In the genomic region with DNA sequence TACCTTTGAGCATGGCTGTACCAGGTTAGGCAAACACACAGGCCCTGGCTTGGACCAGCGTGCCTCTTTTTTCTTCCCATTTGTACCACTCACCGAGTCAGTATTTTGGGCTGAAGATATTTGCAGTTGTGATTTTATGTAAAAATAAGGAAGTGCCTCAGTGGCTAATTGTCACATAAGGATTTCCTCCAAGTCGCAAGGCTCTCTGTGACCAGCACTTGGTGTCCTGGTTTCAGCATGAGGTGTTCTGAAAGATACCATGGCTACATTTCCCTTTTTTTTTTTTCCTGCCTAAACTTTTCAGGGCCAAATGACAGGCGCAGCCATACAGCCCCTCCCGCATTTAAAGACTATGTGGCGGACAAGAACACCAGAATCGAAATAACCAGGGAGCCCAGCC, we compare ENCODE assay signal across 8 mouse cellular contexts. TPM values are rescaled to one million over a fixed set of nuclear protein-coding genes. Genes with fewer than 3 reads are reported as not detected.
DNase-seq lines count a peak whose midpoint lies in the region; ATAC-seq and TF ChIP-seq lines count a peak whose summit lies in the region.

No protein-coding gene starts in this region.

- peak overlapping the region; percentile 53; the same call in 1 of the 2 replicates for H3K4me3 ChIP-seq in lung, embryonic 14.5 days (ENCODE audit: low read depth, low read length)
- peak overlapping the region; percentile 57; the same call in 1 of the 2 replicates for H3K4me3 ChIP-seq in forebrain, postnatal 0 days (ENCODE audit: low read depth, low read length)
- H3K4me3 ChIP-seq in liver, embryonic 12.5 days, result peak overlapping the region; percentile 62; the same call in 1 of the 2 replicates
- peak overlapping the region; percentile 55; the same call in 1 of the 2 replicates for H3K4me3 ChIP-seq in stomach, embryonic 15.5 days (replicated peaks)
- no peak overlapping the region for H3K4me3 ChIP-seq in heart, embryonic 10.5 days

- TF ChIP-seq CTCF in lung, embryonic 14.5 days (IDR thresholded peaks at IDR 0.05; ENCODE audit: low read depth), result no peak
- no peak for TF ChIP-seq CTCF in forebrain, postnatal 0 days (IDR thresholded peaks at IDR 0.05; ENCODE audit: low read depth)

- no peak overlapping the region for H3K9ac ChIP-seq in lung, embryonic 14.5 days
- peak overlapping the region; percentile 73; the same call in 1 of the 2 replicates for H3K9ac ChIP-seq in forebrain, postnatal 0 days
- H3K9ac ChIP-seq in liver, embryonic 12.5 days, result no peak overlapping the region
- no peak overlapping the region for H3K9ac ChIP-seq in stomach, embryonic 15.5 days

- ATAC-seq in lung, embryonic 14.5 days (ENCODE audit: insufficient read depth), result no peak
- no peak for ATAC-seq in forebrain, postnatal 0 days
- no peak for ATAC-seq in liver, embryonic 12.5 days
- no peak for ATAC-seq in stomach, embryonic 15.5 days (ENCODE audit: insufficient read depth, low FRiP score, low read depth)

- no peaks in the 10 kb centered on the region for H3K36me3 ChIP-seq in lung, embryonic 14.5 days (ENCODE audit: insufficient read depth)
- no peaks in the 10 kb centered on the region for H3K36me3 ChIP-seq in forebrain, postnatal 0 days (ENCODE audit: insufficient read depth)
- no peaks in the 10 kb centered on the region for H3K36me3 ChIP-seq in liver, embryonic 12.5 days
- H3K36me3 ChIP-seq in stomach, embryonic 15.5 days, result no peaks in the 10 kb centered on the region
- H3K36me3 ChIP-seq in heart, embryonic 10.5 days, result no peaks in the 10 kb centered on the region

- 54% methylated on average over 7 of the region's 7 CpGs for WGBS in lung, embryonic 14.5 days
- WGBS in forebrain, postnatal 0 days, result 59% methylated on average over 7 of the region's 7 CpGs
- 32% methylated on average over 7 of the region's 7 CpGs for WGBS in liver, embryonic 12.5 days (ENCODE audit: insufficient replicate concordance)
- 53% methylated on average over 7 of the region's 7 CpGs for WGBS in stomach, embryonic 15.5 days
- WGBS in heart, embryonic 10.5 days, result 59% methylated on average over 7 of the region's 7 CpGs

- DNase-seq in lung, embryonic 14.5 days, result no peak
- no peak for DNase-seq in lung, postnatal 4 days
- no peak for DNase-seq in forebrain, postnatal 0 days
- no peak for DNase-seq in cerebellum, adult 9-10 months
- DNase-seq in right cerebral cortex, adult 18-20 months, result no peak
- DNase-seq in heart, embryonic 10.5 days (ENCODE audit: low spot score), result no peak

- H3K9me3 ChIP-seq in lung, embryonic 14.5 days (ENCODE audit: low read depth, low read length), result no peaks in the 10 kb centered on the region
- no peaks in the 10 kb centered on the region for H3K9me3 ChIP-seq in forebrain, postnatal 0 days (ENCODE audit: low read length)
- H3K9me3 ChIP-seq in liver, embryonic 12.5 days (replicated peaks), result no peaks in the 10 kb centered on the region
- H3K9me3 ChIP-seq in stomach, embryonic 15.5 days, result no peaks in the 10 kb centered on the region
- H3K9me3 ChIP-seq in heart, embryonic 10.5 days, result no peaks in the 10 kb centered on the region

- no peaks in the 10 kb centered on the region for H3K27me3 ChIP-seq in lung, embryonic 14.5 days (ENCODE audit: insufficient read depth, low read length)
- H3K27me3 ChIP-seq in forebrain, postnatal 0 days (ENCODE audit: insufficient read depth, low read length), result no peaks in the 10 kb centered on the region; the same call in 1 of the 2 replicates
- H3K27me3 ChIP-seq in liver, embryonic 12.5 days (replicated peaks), result peaks cover 24% of the 10 kb centered on the region
- no peaks in the 10 kb centered on the region for H3K27me3 ChIP-seq in stomach, embryonic 15.5 days (replicated peaks)
- peaks cover 8% of the 10 kb centered on the region; the same call in 1 of the 2 replicates for H3K27me3 ChIP-seq in heart, embryonic 10.5 days (ENCODE audit: insufficient read depth, poor library complexity, severe bottlenecking)

- peak overlapping the region; percentile 99 for H3K4me2 ChIP-seq in lung, embryonic 14.5 days
- peak overlapping the region; percentile 94 for H3K4me2 ChIP-seq in forebrain, postnatal 0 days (ENCODE audit: low read depth)
- H3K4me2 ChIP-seq in liver, embryonic 12.5 days, result peak overlapping the region; percentile 92
- peak overlapping the region; percentile 99 for H3K4me2 ChIP-seq in stomach, embryonic 15.5 days

- H3K27ac ChIP-seq in lung, embryonic 14.5 days (ENCODE audit: low read depth), result no peak overlapping the region
- peak overlapping the region; percentile 81 for H3K27ac ChIP-seq in forebrain, postnatal 0 days (ENCODE audit: low read depth, low read length)
- no peak overlapping the region for H3K27ac ChIP-seq in liver, embryonic 12.5 days
- peak overlapping the region; percentile 26; the same call in 1 of the 2 replicates for H3K27ac ChIP-seq in stomach, embryonic 15.5 days
- no peak overlapping the region for H3K27ac ChIP-seq in heart, embryonic 10.5 days

- peaks cover 4% of the 10 kb centered on the region; the same call in 1 of the 2 replicates for H3K4me1 ChIP-seq in lung, embryonic 14.5 days (ENCODE audit: insufficient read depth)
- H3K4me1 ChIP-seq in forebrain, postnatal 0 days (ENCODE audit: insufficient read depth), result no peaks in the 10 kb centered on the region
- H3K4me1 ChIP-seq in liver, embryonic 12.5 days, result peaks cover 23% of the 10 kb centered on the region
- H3K4me1 ChIP-seq in stomach, embryonic 15.5 days, result no peaks in the 10 kb centered on the region
- H3K4me1 ChIP-seq in heart, embryonic 10.5 days, result peaks cover 10% of the 10 kb centered on the region

RNA-seq across cellular contexts. Expression of a gene that starts 9.7 kb away (rescaled TPM):
- 76.1 TPM in 2 replicates for polyA plus RNA-seq in lung, embryonic 14.5 days (2014; fragmentation: Nextera tagmentation; extraction: Ambion mirVana)
- 1.6 and 3.2 TPM in 2 replicates for total RNA-seq in forebrain, postnatal 0 days (2014; rRNA removed)
- polyA plus RNA-seq in forebrain, postnatal 0 days (2015; fragmentation: Nextera tagmentation; extraction: Ambion mirVana), result 50.1 and 50.6 TPM in 2 replicates
- 58.2 and 62.1 TPM in 2 replicates for polyA plus RNA-seq in liver, embryonic 12.5 days (2016; fragmentation: Nextera tagmentation; extraction: Ambion mirVana)
- 56.4 and 59.0 TPM in 2 replicates for polyA plus RNA-seq in stomach, embryonic 15.5 days (2015; fragmentation: Nextera tagmentation; extraction: Ambion mirVana)
- polyA plus RNA-seq in heart, embryonic 10.5 days (2016; fragmentation: Nextera tagmentation; extraction: Ambion mirVana), result 52.3 and 61.7 TPM in 2 replicates

RNA-seq across cellular contexts. Expression of a gene that starts 16.3 kb away (rescaled TPM):
- 673 and 695 TPM in 2 replicates for polyA plus RNA-seq in lung, embryonic 14.5 days (2014; fragmentation: Nextera tagmentation; extraction: Ambion mirVana)
- total RNA-seq in forebrain, postnatal 0 days (2014; rRNA removed), result 96.3 and 105 TPM in 2 replicates
- 323 and 368 TPM in 2 replicates for polyA plus RNA-seq in forebrain, postnatal 0 days (2015; fragmentation: Nextera tagmentation; extraction: Ambion mirVana)
- polyA plus RNA-seq in liver, embryonic 12.5 days (2016; fragmentation: Nextera tagmentation; extraction: Ambion mirVana), result 438 and 448 TPM in 2 replicates
- 570 and 597 TPM in 2 replicates for polyA plus RNA-seq in stomach, embryonic 15.5 days (2015; fragmentation: Nextera tagmentation; extraction: Ambion mirVana)
- polyA plus RNA-seq in heart, embryonic 10.5 days (2016; fragmentation: Nextera tagmentation; extraction: Ambion mirVana), result 506 and 686 TPM in 2 replicates

Comparison
In these comparisons a context has a peak if more than half of its experiments do, and no peak if none do; other contexts are left out.
1. H3K27ac ChIP-seq: peak in forebrain, postnatal 0 days (single experiment) and stomach, embryonic 15.5 days (single experiment); none in lung, embryonic 14.5 days (single experiment), liver, embryonic 12.5 days (single experiment) and heart, embryonic 10.5 days (single experiment).
2. Peak in every context shown above with its lines, with median percentiles within 50 percentile points of each other: H3K4me2 ChIP-seq.